In genomic region chr11:108620628-108621433, GRCm38 (mm10) we compare ENCODE assay signal across 11 mouse cellular contexts.
DNase-seq lines count a peak whose midpoint lies in the region; ATAC-seq lines count a peak whose summit lies in the region.
"Had no signal": no experiment of that assay in that cellular context is flagged by ENCODE, and none has a peak within 500 bp of the region (broad histone marks: within the 10 kb centered on the region; RNA-seq: fewer than 3 reads in every experiment).

No protein-coding gene starts in this region.

- H3K36me3 ChIP-seq in embryonic facial prominence, embryonic 11.5 days (replicated peaks; ENCODE audit: control insufficient read depth, insufficient read depth, low read depth, low read length): no peaks in the 10 kb centered on the region
- H3K36me3 ChIP-seq in embryonic facial prominence, embryonic 10.5 days (replicated peaks): no peaks in the 10 kb centered on the region
- H3K36me3 ChIP-seq in forebrain, embryonic 14.5 days (ENCODE audit: control insufficient read depth, insufficient read depth, low read length): no peaks in the 10 kb centered on the region
- no peaks in the 10 kb centered on the region; the same call in 1 of the 2 replicates for H3K36me3 ChIP-seq in midbrain, embryonic 12.5 days

- H3K27ac ChIP-seq in embryonic facial prominence, embryonic 11.5 days (replicated peaks; ENCODE audit: low read depth, low read length): no peak overlapping the region; the same call in 1 of the 2 replicates
- no peak overlapping the region; the same call in 1 of the 2 replicates for H3K27ac ChIP-seq in embryonic facial prominence, embryonic 10.5 days (replicated peaks)
- H3K27ac ChIP-seq in forebrain, embryonic 14.5 days (ENCODE audit: low read depth, low read length): peak overlapping the region; percentile 58; the same call in 1 of the 2 replicates
- H3K27ac ChIP-seq in midbrain, embryonic 12.5 days (replicated peaks): peak overlapping the region; percentile 70

- H3K4me3 ChIP-seq in embryonic facial prominence, embryonic 11.5 days (ENCODE audit: low read depth, low read length): no peak overlapping the region
- H3K4me3 ChIP-seq in embryonic facial prominence, embryonic 10.5 days: no peak overlapping the region
- no peak overlapping the region for H3K4me3 ChIP-seq in forebrain, embryonic 14.5 days (ENCODE audit: low read depth, low read length)
- H3K4me3 ChIP-seq in midbrain, embryonic 12.5 days: no peak overlapping the region

- peak; percentile 58 for DNase-seq in embryonic facial prominence, embryonic 11.5 days (ENCODE audit: low spot score)
- DNase-seq in embryonic facial prominence, embryonic 10.5 days (ENCODE audit: low spot score): no peak
- peak; percentile 86 for DNase-seq in Muller cell, postnatal 12 days (ENCODE audit: inconsistent ontology term)
- peak; percentile 60 for DNase-seq in forebrain, embryonic 14.5 days (ENCODE audit: low spot score)
- DNase-seq in right cerebral cortex, adult 18-20 months: no peak
- DNase-seq in kidney, postnatal 25 days: no peak
- DNase-seq in cerebellum, adult 18-20 months: no peak
- DNase-seq: kidney, postnatal 14 days had no signal

- no peaks in the 10 kb centered on the region for H3K4me1 ChIP-seq in embryonic facial prominence, embryonic 11.5 days (ENCODE audit: control insufficient read depth, insufficient read depth, low read length)
- peaks cover 11% of the 10 kb centered on the region for H3K4me1 ChIP-seq in embryonic facial prominence, embryonic 10.5 days
- H3K4me1 ChIP-seq in forebrain, embryonic 14.5 days (ENCODE audit: control insufficient read depth, insufficient read depth, low read length): peaks cover 13% of the 10 kb centered on the region
- peaks cover 24% of the 10 kb centered on the region for H3K4me1 ChIP-seq in midbrain, embryonic 12.5 days

- no peak overlapping the region for H3K9ac ChIP-seq in embryonic facial prominence, embryonic 11.5 days (replicated peaks; ENCODE audit: low read length)
- no peak overlapping the region for H3K9ac ChIP-seq in forebrain, embryonic 14.5 days (ENCODE audit: low read length)
- H3K9ac ChIP-seq in midbrain, embryonic 12.5 days (replicated peaks): no peak overlapping the region

- no peak overlapping the region for H3K4me2 ChIP-seq in embryonic facial prominence, embryonic 11.5 days (ENCODE audit: low read depth, low read length)
- H3K4me2 ChIP-seq in forebrain, embryonic 14.5 days (ENCODE audit: low read length): peak overlapping the region; percentile 12; the same call in 1 of the 2 replicates
- peak overlapping the region; percentile 11; the same call in 1 of the 2 replicates for H3K4me2 ChIP-seq in midbrain, embryonic 12.5 days (replicated peaks)
- H3K4me2 ChIP-seq: heart, embryonic 11.5 days had no signal

- no peaks in the 10 kb centered on the region for H3K27me3 ChIP-seq in embryonic facial prominence, embryonic 11.5 days (ENCODE audit: control insufficient read depth, insufficient read depth, low read length)
- H3K27me3 ChIP-seq in embryonic facial prominence, embryonic 10.5 days (replicated peaks; ENCODE audit: low read depth, poor library complexity, severe bottlenecking): no peaks in the 10 kb centered on the region
- no peaks in the 10 kb centered on the region for H3K27me3 ChIP-seq in forebrain, embryonic 14.5 days (replicated peaks; ENCODE audit: control insufficient read depth, insufficient read depth, low read length)
- H3K27me3 ChIP-seq in midbrain, embryonic 12.5 days: no peaks in the 10 kb centered on the region

- no peak for ATAC-seq in embryonic facial prominence, embryonic 11.5 days (replicated peaks; ENCODE audit: insufficient number of reproducible peaks, low FRiP score, low TSS enrichment, low read depth)
- peak; percentile 65 for ATAC-seq in forebrain, embryonic 14.5 days
- ATAC-seq in midbrain, embryonic 12.5 days (ENCODE audit: low FRiP score, low read depth): peak; percentile 61
- ATAC-seq: inflammation-experienced regulatory T-cells, adult 6 months had no signal

- WGBS in embryonic facial prominence, embryonic 11.5 days: 61% methylated on average over 7 of the region's 7 CpGs
- 69% methylated on average over 7 of the region's 7 CpGs for WGBS in embryonic facial prominence, embryonic 10.5 days
- WGBS in forebrain, embryonic 14.5 days: 44% methylated on average over 7 of the region's 7 CpGs
- WGBS in midbrain, embryonic 12.5 days: 41% methylated on average over 7 of the region's 7 CpGs

- H3K9me3 ChIP-seq in embryonic facial prominence, embryonic 11.5 days (replicated peaks; ENCODE audit: control insufficient read depth, low read length): no peaks in the 10 kb centered on the region
- 0 out of 2 replicates have a peak, but pooled peaks cover under 1% of the 10 kb centered on the region for H3K9me3 ChIP-seq in embryonic facial prominence, embryonic 10.5 days
- no peaks in the 10 kb centered on the region for H3K9me3 ChIP-seq in forebrain, embryonic 14.5 days (replicated peaks; ENCODE audit: control insufficient read depth, low read length)
- H3K9me3 ChIP-seq in midbrain, embryonic 12.5 days: no peaks in the 10 kb centered on the region

Comparison
In these comparisons a context has a peak if more than half of its experiments do, and no peak if none do; other contexts are left out.
1. DNase-seq: peak in embryonic facial prominence, embryonic 11.5 days (single experiment), Muller cell, postnatal 12 days (single experiment) and forebrain, embryonic 14.5 days (single experiment); none in embryonic facial prominence, embryonic 10.5 days (single experiment), right cerebral cortex, adult 18-20 months (single experiment), kidney, postnatal 25 days (0 of 2) and cerebellum, adult 18-20 months (0 of 2).
2. H3K27ac ChIP-seq: peak in forebrain, embryonic 14.5 days (single experiment) and midbrain, embryonic 12.5 days (single experiment); none in embryonic facial prominence, embryonic 11.5 days (single experiment) and embryonic facial prominence, embryonic 10.5 days (single experiment).